Mouse (Mus musculus): Measurements from ENCODE around the gene Gna12. TPM values are rescaled to one million over a fixed set of nuclear protein-coding genes. Genes with fewer than 3 reads are reported as not detected.

Gna12 gene
- total RNA-seq, 2 experiments from 2014 or later, result 38.2 to 42.4 TPM

Other genes with a start within 250 kb of the Gna12 start
- 1 to 10 TPM; 7.1 to 9.0 TPM for gene Lfng, start 223.1 kb downstream of the Gna12 start, total RNA-seq (2021)
- 10 to 100 TPM; 33.4 to 42.5 TPM for gene Ttyh3, start 181.4 kb downstream of the Gna12 start, total RNA-seq (2021)
- 1 to 10 TPM; 8.3 to 9.0 TPM for gene Iqce, start 128.1 kb downstream of the Gna12 start, total RNA-seq (2021)
- gene Brat1, start 125.4 kb downstream of the Gna12 start, total RNA-seq (2021), result 1 to 10 TPM; 8.9 to 9.4 TPM
- 1 to 10 TPM in 1 of 2 experiments, under 1 TPM in 1; 0.45 to 1.1 TPM for gene Amz1, start 106.3 kb downstream of the Gna12 start, total RNA-seq (2021)
- under 1 TPM; 0.25 to 0.26 TPM for gene Card11, start 170.2 kb upstream of the Gna12 start, total RNA-seq (2021)